Mouse (Mus musculus): Measurements from ENCODE around the gene Slc44a1.

Slc44a1 gene

GRCm38 (mm10) chr4:53614576-53615225 lies 174.5 kb downstream of the Slc44a1 start:
- no peak for DNase-seq (ENCODE audit: low read depth, low spot score)

- no peak for DNase-seq (ENCODE audit: low read depth, low spot score)
These were observed 177.8 kb downstream of the Slc44a1 start for GRCm38 (mm10) chr4:53617968-53618367.

- DNase-seq (ENCODE audit: low read depth, low spot score): no peak
These were observed 179.9 kb downstream of the Slc44a1 start for GRCm38 (mm10) chr4:53620104-53620503.

DNA sequence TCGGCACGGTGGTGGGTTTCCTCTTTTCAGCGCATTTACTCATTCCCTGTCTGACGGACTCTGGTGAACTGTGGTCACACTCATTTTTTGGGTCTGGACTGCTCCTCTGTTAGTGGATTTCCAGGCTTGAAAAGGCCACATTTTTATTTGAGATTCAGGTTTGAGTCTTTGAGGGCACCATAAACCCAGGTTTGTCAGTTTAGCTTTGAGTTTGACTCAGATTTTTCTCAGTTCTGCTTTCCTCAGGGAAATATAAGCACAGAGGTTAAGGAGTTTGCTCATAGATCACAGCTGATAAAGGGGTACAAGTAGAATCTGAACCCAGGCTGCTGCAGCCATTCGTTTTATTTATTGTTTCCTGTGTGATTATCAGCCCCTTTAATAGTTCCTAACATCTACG lies 180.9 kb downstream of the Slc44a1 start:
- no peak for DNase-seq (ENCODE audit: low read depth, low spot score)

GRCm38 (mm10) chr4:53621490-53621889 lies 181.3 kb downstream of the Slc44a1 start:
- no peak for DNase-seq (ENCODE audit: low read depth, low spot score)

GRCm38 (mm10) chr4:53623711-53624110 lies 183.5 kb downstream of the Slc44a1 start:
- DNase-seq (ENCODE audit: low read depth, low spot score): peak; percentile 26

DNA sequence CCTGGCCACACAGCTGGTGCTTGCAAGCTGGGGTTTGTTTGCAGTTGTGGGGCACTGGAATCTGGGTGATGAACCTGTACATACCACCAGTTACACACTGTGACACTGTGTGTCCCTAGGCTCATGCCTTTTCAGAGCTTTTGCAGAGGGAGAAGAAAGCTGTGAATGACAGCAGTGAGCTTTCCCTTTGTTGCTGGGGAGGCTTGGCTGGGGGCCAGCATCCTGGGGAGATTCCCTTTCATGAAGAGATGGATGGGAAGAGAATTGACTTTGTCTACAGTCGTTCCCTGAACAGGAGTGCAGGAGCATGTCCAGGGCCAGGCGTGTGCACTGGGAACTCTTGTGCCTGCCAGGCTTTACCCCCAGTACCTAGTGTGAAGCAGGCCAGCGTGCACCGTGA lies 184.6 kb downstream of the Slc44a1 start:
- no peak for DNase-seq (ENCODE audit: low read depth, low spot score)

DNA sequence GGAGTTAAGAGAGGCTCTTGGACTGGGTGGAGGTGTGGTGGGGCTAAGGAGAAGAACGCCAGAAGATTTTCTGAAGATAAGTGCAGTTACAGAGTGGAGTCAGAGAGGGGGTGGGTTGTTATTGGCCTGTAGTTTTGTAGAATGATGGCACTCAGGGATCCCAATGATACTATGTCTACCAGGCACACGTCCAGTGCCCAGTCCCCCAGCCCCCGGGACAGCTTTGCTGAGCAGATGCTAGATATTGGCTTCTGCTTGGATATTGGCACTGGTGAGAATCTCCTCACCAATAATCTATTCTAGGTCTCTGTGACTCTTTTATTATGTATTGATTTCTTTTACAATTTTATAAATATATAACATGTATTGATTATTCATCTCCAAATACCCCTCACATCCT lies 185.1 kb downstream of the Slc44a1 start:
- DNase-seq (ENCODE audit: low read depth, low spot score): no peak

- no peak for DNase-seq (ENCODE audit: low read depth, low spot score)
These were observed 188.7 kb downstream of the Slc44a1 start for GRCm38 (mm10) chr4:53628924-53629323.

DNA sequence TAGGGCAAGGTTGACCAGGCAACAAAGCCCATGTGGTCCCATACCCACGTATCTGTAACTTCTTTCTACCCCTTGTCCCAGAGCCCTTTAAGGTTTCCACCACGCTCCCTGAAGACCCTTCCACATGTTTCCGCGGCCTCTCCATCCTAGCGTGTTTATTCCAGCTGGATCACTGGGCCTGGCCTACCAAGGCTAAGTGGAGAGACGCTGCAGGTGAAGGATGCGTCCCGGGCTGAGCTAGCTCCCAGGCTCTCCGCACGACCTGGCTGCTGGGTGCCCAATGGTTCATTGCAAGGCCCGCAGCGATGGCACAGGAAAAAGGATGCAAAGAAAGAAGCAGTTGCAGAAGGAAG lies 190.7 kb downstream of the Slc44a1 start:
- no peak for DNase-seq (ENCODE audit: low read depth, low spot score)

DNA sequence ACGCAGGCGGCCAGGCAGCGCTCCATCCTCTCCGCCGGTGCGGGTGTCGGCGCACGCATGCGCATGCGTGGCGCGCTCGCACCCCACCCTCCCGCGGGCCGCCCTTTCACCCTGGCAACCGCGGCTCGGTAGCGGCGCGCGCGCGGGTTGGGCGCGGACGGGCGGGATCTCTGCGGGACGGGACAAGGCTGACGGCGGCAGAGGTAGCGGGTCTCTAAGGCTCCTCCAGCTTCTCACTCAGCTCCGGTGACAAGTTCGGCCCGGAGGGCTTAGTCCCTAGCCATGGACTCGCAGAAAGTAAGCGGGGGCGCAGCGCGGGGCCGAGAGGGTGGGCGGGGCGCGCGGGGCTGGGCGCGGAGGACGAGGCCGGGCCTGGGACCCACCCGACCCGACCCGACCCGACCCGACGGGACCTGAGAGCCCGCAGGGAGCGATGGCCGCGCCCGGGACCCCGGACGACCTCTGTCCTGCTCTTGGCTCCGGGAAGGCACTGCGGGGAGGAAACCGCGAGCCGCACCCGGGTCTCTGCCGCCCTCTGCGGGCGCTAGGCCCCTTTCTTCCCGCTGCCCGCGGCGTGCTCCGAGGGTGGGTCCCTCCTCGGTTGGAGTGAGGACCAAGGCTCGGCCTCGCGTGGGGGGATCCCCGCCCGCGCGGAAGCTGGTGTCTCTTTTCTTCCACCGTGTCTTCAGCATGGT lies 191.2 kb downstream of the Slc44a1 start, which contains the start of gene Fsd1l:
Fsd1l (plus strand) TSS at position 156 of the 695 bp plus-strand sequence.
- peak; percentile 69 for DNase-seq (ENCODE audit: low read depth, low spot score)

GRCm38 (mm10) chr4:53632011-53632349 lies 191.8 kb downstream of the Slc44a1 start:
- no peak for DNase-seq (ENCODE audit: low read depth, low spot score)

GRCm38 (mm10) chr4:53635336-53635735 lies 195.1 kb downstream of the Slc44a1 start:
- no peak for DNase-seq (ENCODE audit: low read depth, low spot score)

- no peak for DNase-seq (ENCODE audit: low read depth, low spot score)
These were observed 197.2 kb downstream of the Slc44a1 start for GRCm38 (mm10) chr4:53637269-53637909.

- DNase-seq (ENCODE audit: low read depth, low spot score): no peak
These were observed 198.4 kb downstream of the Slc44a1 start for GRCm38 (mm10) chr4:53638549-53639123.

DNA sequence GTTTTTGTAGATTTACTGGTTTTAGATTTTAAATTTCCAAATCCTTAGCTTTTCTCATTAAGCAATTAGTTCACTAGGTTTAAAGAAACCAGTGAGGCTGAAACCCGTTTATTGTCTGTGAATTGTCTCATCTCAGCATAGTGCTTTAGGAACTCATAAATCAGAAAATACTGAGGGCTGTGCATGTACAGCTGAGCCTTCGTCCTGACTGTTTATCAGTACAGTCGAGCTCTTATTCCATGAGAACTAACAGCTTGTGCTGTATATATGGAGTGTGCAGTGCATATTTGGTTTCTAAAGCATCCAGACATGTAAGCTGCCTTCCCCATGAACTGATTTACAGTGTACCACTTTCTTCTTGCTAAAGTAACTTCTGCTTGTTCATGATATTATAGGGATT lies 217.8 kb downstream of the Slc44a1 start:
- DNase-seq (ENCODE audit: low read depth, low spot score): no peak

DNA sequence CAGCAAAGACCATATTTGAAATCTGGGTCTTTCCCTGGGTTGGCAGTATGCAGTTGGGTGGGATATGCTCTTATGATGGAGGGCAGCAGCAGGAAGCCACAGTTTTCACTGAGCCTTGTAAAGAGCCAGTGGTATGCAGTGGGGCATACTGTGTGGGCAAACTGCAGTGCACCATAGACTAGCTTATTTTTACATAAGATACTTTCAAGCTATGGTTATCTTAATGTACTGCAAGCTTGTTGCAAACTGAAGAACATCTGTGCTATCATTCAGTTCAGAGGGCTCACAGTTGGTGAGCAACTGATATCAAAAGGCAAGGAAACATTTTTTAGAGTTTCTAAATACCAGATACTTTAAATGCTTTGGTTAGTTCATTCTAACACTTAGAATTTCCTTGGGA lies 220.5 kb downstream of the Slc44a1 start:
- DNase-seq (ENCODE audit: low read depth, low spot score): no peak
